Comparison of ENCODE assay signal across 8 mouse cellular contexts in genomic region chr6:86193879-86194278, GRCm38 (mm10). TPM values are rescaled to one million over a fixed set of nuclear protein-coding genes. Genes with fewer than 3 reads are reported as not detected.
DNase-seq lines count a peak whose midpoint lies in the region; ATAC-seq and TF ChIP-seq lines count a peak whose summit lies in the region.

No protein-coding gene starts in this region.

- no peak for ATAC-seq in frontal cortex, adult (ENCODE audit: low TSS enrichment)
- no peak for ATAC-seq in kidney, postnatal 0 days (replicated peaks; ENCODE audit: low FRiP score, low read depth)
- ATAC-seq in megakaryocyte progenitor cell, adult 5-6 weeks (replicated peaks; ENCODE audit: poor library complexity): peak; percentile 60
- ATAC-seq in erythroid progenitor cell, adult 5-6 weeks (replicated peaks; ENCODE audit: low FRiP score, poor library complexity, severe bottlenecking): no peak

- peak; percentile 64 for TF ChIP-seq CTCF in kidney, postnatal 0 days (IDR thresholded peaks at IDR 0.05; ENCODE audit: low read depth)

- H3K27ac ChIP-seq in kidney, postnatal 0 days: no peak overlapping the region

- no peak overlapping the region for H3K9ac ChIP-seq in kidney, postnatal 0 days (ENCODE audit: low read depth, low read length)

- H3K27me3 ChIP-seq in kidney, postnatal 0 days (ENCODE audit: insufficient read depth, low read length): no peaks in the 10 kb centered on the region

- H3K9me3 ChIP-seq in kidney, postnatal 0 days (replicated peaks; ENCODE audit: low read length): no peaks in the 10 kb centered on the region

- H3K4me1 ChIP-seq in kidney, postnatal 0 days (replicated peaks; ENCODE audit: insufficient read depth, low read length): no peaks in the 10 kb centered on the region

- WGBS in kidney, postnatal 0 days: 57% methylated on average over 5 of the region's 5 CpGs

- no peak overlapping the region for H3K4me2 ChIP-seq in kidney, postnatal 0 days (ENCODE audit: low read length)

- H3K4me3 ChIP-seq in kidney, postnatal 0 days (replicated peaks; ENCODE audit: low read depth, low read length): no peak overlapping the region

- no peaks in the 10 kb centered on the region for H3K36me3 ChIP-seq in kidney, postnatal 0 days (ENCODE audit: insufficient read depth, low read length)

- peak; percentile 44 to 59 for DNase-seq in frontal cortex, postnatal 25 days (ENCODE audit: low spot score in 2 of 2)
- DNase-seq in ovary, postnatal 36 days (ENCODE audit: low spot score): peak; percentile 65
- no peak for DNase-seq in ovary, postnatal 10 days (ENCODE audit: low spot score)
- peak; percentile 17 for DNase-seq in c-Kit-positive CD71-positive TER-119-negative erythroid progenitor cells, embryonic 14.5 days (ENCODE audit: low read depth)
- DNase-seq in kidney, postnatal 0 days (ENCODE audit: low spot score): no peak

RNA-seq across cellular contexts. Expression of gene Tgfa, which starts 1.1 kb away (rescaled TPM):
- 5.7 and 6.1 TPM in 2 replicates for polyA plus RNA-seq in kidney, postnatal 0 days (2015; fragmentation: Nextera tagmentation; extraction: Ambion mirVana)
- total RNA-seq in megakaryocyte progenitor cell, adult 5-6 weeks (2015): 0.52 and 0.71 TPM in 2 replicates
- total RNA-seq in megakaryocyte progenitor cell, adult 5-6 weeks (2017): 0.20 TPM in 1 of 2 replicates, not detected in the other
- not detected in 2 replicates for total RNA-seq in erythroid progenitor cell, adult 5-6 weeks (2015; ENCODE audit: low replicate concordance)
- not detected in 2 replicates for total RNA-seq in erythroid progenitor cell, adult 5-6 weeks (2017; ENCODE audit: low replicate concordance)

Comparison
In these comparisons a context has a peak if more than half of its experiments do, and no peak if none do; other contexts are left out.
1. DNase-seq: peak in frontal cortex, postnatal 25 days (2 of 2), ovary, postnatal 36 days (single experiment) and c-Kit-positive CD71-positive TER-119-negative erythroid progenitor cells, embryonic 14.5 days (single experiment); none in ovary, postnatal 10 days (single experiment) and kidney, postnatal 0 days (single experiment).